Mouse (Mus musculus): ENCODE data around the gene Gpr141. TPM values are rescaled to one million over a fixed set of nuclear protein-coding genes. Genes with fewer than 3 reads are reported as not detected.

Gpr141 gene
- total RNA-seq, 1 experiment = not detected

DNA sequence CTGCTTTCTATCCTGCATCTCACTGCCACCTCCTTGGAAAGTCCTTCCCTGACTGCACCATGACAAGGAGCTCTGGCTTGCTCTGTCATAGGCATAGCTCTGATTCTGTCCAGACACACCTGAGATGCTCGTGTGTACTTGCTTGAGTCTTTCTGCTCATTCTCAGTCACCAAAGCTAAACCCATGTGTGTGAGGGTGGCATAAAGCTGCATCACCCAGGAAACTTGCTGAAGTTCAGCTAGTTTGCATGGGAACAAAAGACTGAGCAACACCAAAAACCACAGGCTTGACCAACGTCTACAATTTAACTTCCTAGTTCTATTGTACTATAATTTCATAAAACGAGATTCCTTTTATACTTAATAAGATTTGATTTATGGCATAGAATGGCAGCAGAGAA lies 18.6 kb upstream of the Gpr141 start:
- TF ChIP-seq HCFC1 (IDR thresholded peaks at IDR 0.05; ENCODE audit: borderline replicate concordance, insufficient read depth, low read length) (no peak), CHD2 (IDR thresholded peaks at IDR 0.05; ENCODE audit: low read depth, low read length) (no peak), ZC3H11A (IDR thresholded peaks at IDR 0.05; ENCODE audit: borderline replicate concordance, low read depth, low read length) (no peak), MAFK (IDR thresholded peaks at IDR 0.05; ENCODE audit: insufficient read depth, low read depth, low read length) (no peak), ZNF384 (IDR thresholded peaks at IDR 0.05; ENCODE audit: low read depth, low read length) (no peak)
- Histone ChIP-seq H3K9me3 (ENCODE audit: control insufficient read depth, insufficient read depth, low read depth, low read length) (no peaks in the 10 kb centered on the region), H3K4me1 (ENCODE audit: control insufficient read depth in 2 of 2, insufficient read depth in 2 of 2, low read length in 2 of 2, poor library complexity in 1 of 2) (no peaks in the 10 kb centered on the region), H3K27ac (ENCODE audit: insufficient read depth, low read depth, low read length, poor library complexity, severe bottlenecking) (no peak overlapping the region), H3K9ac (ENCODE audit: insufficient read depth, low read depth, low read length, poor library complexity, severe bottlenecking) (no peak overlapping the region), H3K36me3 (ENCODE audit: control insufficient read depth, insufficient read depth, low read length, poor library complexity, severe bottlenecking) (no peaks in the 10 kb centered on the region), H3K4me3 (ENCODE audit: insufficient read depth in 1 of 2, low read depth in 1 of 2, low read length in 2 of 2, poor library complexity in 1 of 2, severe bottlenecking in 1 of 2) (no peak overlapping the region)
- no peak for DNase-seq (ENCODE audit: low read depth, low spot score)
- in situ Hi-C loops (cut with MboI; ENCODE audit: low sequenced_read_pairs in 2 of 2, unreplicated experiment in 2 of 2) = no loop called here

DNA sequence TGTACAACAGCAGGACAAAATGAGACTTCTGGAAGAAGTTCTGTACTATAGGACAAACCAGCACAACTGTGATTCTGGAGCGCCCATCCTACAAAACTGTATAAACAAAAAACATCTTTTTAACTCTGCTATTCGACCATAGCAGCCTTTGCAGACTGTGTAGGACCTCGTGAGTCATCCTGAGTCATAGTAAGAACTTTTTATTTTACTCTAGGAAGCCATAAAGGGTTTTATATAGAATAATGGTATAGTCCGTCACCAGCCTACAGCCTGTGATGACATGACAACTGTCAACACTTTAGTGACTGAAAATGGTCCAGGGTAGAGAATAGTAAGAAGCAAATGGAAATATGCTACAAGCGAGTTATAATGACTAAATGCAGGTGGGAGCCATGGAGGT lies 17.6 kb upstream of the Gpr141 start:
- no peak for DNase-seq (ENCODE audit: low read depth, low spot score)
- Histone ChIP-seq H3K9me3 (ENCODE audit: control insufficient read depth, insufficient read depth, low read depth, low read length) (no peaks in the 10 kb centered on the region), H3K4me1 (ENCODE audit: control insufficient read depth in 2 of 2, insufficient read depth in 2 of 2, low read length in 2 of 2, poor library complexity in 1 of 2) (no peaks in the 10 kb centered on the region), H3K9ac (ENCODE audit: insufficient read depth, low read depth, low read length, poor library complexity, severe bottlenecking) (no peak overlapping the region), H3K27ac (ENCODE audit: insufficient read depth, low read depth, low read length, poor library complexity, severe bottlenecking) (no peak overlapping the region), H3K4me3 (ENCODE audit: insufficient read depth in 1 of 2, low read depth in 1 of 2, low read length in 2 of 2, poor library complexity in 1 of 2, severe bottlenecking in 1 of 2) (no peak overlapping the region), H3K36me3 (ENCODE audit: control insufficient read depth, insufficient read depth, low read length, poor library complexity, severe bottlenecking) (no peaks in the 10 kb centered on the region)
- no peak for TF ChIP-seq ZNF384 (IDR thresholded peaks at IDR 0.05; ENCODE audit: low read depth, low read length)
- TF ChIP-seq MAFK (IDR thresholded peaks at IDR 0.05; ENCODE audit: insufficient read depth, low read depth, low read length) = no peak
- no peak for TF ChIP-seq CHD2 (IDR thresholded peaks at IDR 0.05; ENCODE audit: low read depth, low read length)
- TF ChIP-seq ZC3H11A (IDR thresholded peaks at IDR 0.05; ENCODE audit: borderline replicate concordance, low read depth, low read length) = no peak
- no peak for TF ChIP-seq HCFC1 (IDR thresholded peaks at IDR 0.05; ENCODE audit: borderline replicate concordance, insufficient read depth, low read length)
- in situ Hi-C loops (cut with MboI; ENCODE audit: low sequenced_read_pairs in 2 of 2, unreplicated experiment in 2 of 2) = no loop called here

DNA sequence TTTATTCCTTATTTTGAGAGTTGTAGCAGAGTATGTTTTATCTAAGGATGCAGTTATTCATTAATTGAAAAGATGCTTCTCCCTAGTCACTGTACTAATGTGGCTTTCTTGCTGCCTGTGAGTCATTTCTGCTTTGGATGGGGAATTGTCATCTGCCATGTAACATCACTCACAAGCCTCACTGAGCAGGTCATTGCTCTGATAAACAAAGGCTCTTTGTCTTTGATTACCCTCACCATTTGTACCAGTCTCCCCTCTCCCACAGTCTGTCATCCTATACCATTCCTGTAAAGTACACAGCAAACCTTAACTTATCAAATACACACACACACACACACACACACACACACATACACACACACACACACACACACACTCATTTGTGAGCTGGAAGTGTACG lies 16.1 kb upstream of the Gpr141 start:
- H3K9me3 ChIP-seq (ENCODE audit: control insufficient read depth, insufficient read depth, low read depth, low read length) = no peaks in the 10 kb centered on the region
- no peak overlapping the region for H3K4me3 ChIP-seq (ENCODE audit: insufficient read depth in 1 of 2, low read depth in 1 of 2, low read length in 2 of 2, poor library complexity in 1 of 2, severe bottlenecking in 1 of 2)
- no peak overlapping the region for H3K27ac ChIP-seq (ENCODE audit: insufficient read depth, low read depth, low read length, poor library complexity, severe bottlenecking)
- DNase-seq (ENCODE audit: low read depth, low spot score) = no peak
- in situ Hi-C loops (cut with MboI; ENCODE audit: low sequenced_read_pairs in 2 of 2, unreplicated experiment in 2 of 2) = no loop called here
- no peaks in the 10 kb centered on the region for H3K4me1 ChIP-seq (ENCODE audit: control insufficient read depth in 2 of 2, insufficient read depth in 2 of 2, low read length in 2 of 2, poor library complexity in 1 of 2)
- H3K9ac ChIP-seq (ENCODE audit: insufficient read depth, low read depth, low read length, poor library complexity, severe bottlenecking) = no peak overlapping the region
- no peak for TF ChIP-seq ZC3H11A (IDR thresholded peaks at IDR 0.05; ENCODE audit: borderline replicate concordance, low read depth, low read length)
- no peak for TF ChIP-seq CHD2 (IDR thresholded peaks at IDR 0.05; ENCODE audit: low read depth, low read length)
- TF ChIP-seq MAFK (IDR thresholded peaks at IDR 0.05; ENCODE audit: insufficient read depth, low read depth, low read length) = no peak
- no peak for TF ChIP-seq ZNF384 (IDR thresholded peaks at IDR 0.05; ENCODE audit: low read depth, low read length)
- no peak for TF ChIP-seq HCFC1 (IDR thresholded peaks at IDR 0.05; ENCODE audit: borderline replicate concordance, insufficient read depth, low read length)
- H3K36me3 ChIP-seq (ENCODE audit: control insufficient read depth, insufficient read depth, low read length, poor library complexity, severe bottlenecking) = no peaks in the 10 kb centered on the region

DNA sequence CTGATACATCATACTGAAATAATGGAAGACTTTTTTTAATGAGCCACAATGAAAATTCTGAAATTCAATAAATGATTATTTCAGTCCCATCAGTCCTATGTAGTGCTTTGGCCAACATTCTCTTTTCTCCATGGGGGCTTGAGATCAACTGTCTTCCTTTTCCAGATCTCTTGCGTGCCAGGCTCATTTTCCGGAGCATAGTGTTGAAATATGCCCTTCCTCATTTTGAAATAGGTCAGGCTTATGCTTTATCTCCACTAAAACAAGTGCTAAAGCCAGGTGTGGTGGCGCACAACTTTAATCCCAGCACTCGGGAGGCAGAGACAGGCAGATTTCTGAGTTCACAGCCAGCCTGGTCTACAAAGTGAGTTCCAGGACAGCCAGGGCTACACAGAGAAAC lies 6.5 kb upstream of the Gpr141 start:
- in situ Hi-C loops (cut with MboI; ENCODE audit: low sequenced_read_pairs in 2 of 2, unreplicated experiment in 2 of 2) = no loop called here
- DNase-seq (ENCODE audit: low read depth, low spot score) = no peak
- Histone ChIP-seq H3K9me3 (ENCODE audit: control insufficient read depth, insufficient read depth, low read depth, low read length) (no peaks in the 10 kb centered on the region), H3K27ac (ENCODE audit: insufficient read depth, low read depth, low read length, poor library complexity, severe bottlenecking) (no peak overlapping the region), H3K9ac (ENCODE audit: insufficient read depth, low read depth, low read length, poor library complexity, severe bottlenecking) (no peak overlapping the region), H3K4me3 (ENCODE audit: insufficient read depth in 1 of 2, low read depth in 1 of 2, low read length in 2 of 2, poor library complexity in 1 of 2, severe bottlenecking in 1 of 2) (no peak overlapping the region), H3K4me1 (ENCODE audit: control insufficient read depth in 2 of 2, insufficient read depth in 2 of 2, low read length in 2 of 2, poor library complexity in 1 of 2) (no peaks in the 10 kb centered on the region), H3K36me3 (ENCODE audit: control insufficient read depth, insufficient read depth, low read length, poor library complexity, severe bottlenecking) (no peaks in the 10 kb centered on the region)
- TF ChIP-seq ZC3H11A (IDR thresholded peaks at IDR 0.05; ENCODE audit: borderline replicate concordance, low read depth, low read length) (no peak), MAFK (IDR thresholded peaks at IDR 0.05; ENCODE audit: insufficient read depth, low read depth, low read length) (no peak), HCFC1 (IDR thresholded peaks at IDR 0.05; ENCODE audit: borderline replicate concordance, insufficient read depth, low read length) (no peak), CHD2 (IDR thresholded peaks at IDR 0.05; ENCODE audit: low read depth, low read length) (no peak), ZNF384 (IDR thresholded peaks at IDR 0.05; ENCODE audit: low read depth, low read length) (no peak)

DNA sequence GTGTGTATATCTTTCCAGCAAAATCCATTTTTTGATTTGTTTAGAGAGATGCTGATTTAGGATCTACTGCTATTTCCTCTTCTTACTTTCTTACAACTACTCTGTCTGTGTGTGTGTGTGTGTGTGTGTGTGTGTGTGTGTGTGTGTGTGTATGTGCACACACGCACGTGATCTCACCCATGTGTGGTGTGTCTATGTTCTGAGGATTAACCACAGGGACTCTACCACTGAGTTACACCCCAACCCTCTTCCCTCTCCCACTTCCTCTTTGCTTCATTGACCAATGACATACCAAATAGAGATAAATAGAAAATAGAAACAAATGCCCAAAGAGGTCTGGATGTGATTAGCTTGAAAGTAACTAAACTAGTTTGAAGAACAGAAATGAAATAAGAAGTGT lies 4.0 kb upstream of the Gpr141 start:
- H3K9me3 ChIP-seq (ENCODE audit: control insufficient read depth, insufficient read depth, low read depth, low read length) = no peaks in the 10 kb centered on the region
- no peak overlapping the region for H3K9ac ChIP-seq (ENCODE audit: insufficient read depth, low read depth, low read length, poor library complexity, severe bottlenecking)
- TF ChIP-seq CHD2 (IDR thresholded peaks at IDR 0.05; ENCODE audit: low read depth, low read length) (no peak), ZC3H11A (IDR thresholded peaks at IDR 0.05; ENCODE audit: borderline replicate concordance, low read depth, low read length) (no peak), MAFK (IDR thresholded peaks at IDR 0.05; ENCODE audit: insufficient read depth, low read depth, low read length) (no peak), HCFC1 (IDR thresholded peaks at IDR 0.05; ENCODE audit: borderline replicate concordance, insufficient read depth, low read length) (no peak), ZNF384 (IDR thresholded peaks at IDR 0.05; ENCODE audit: low read depth, low read length) (no peak)
- H3K4me3 ChIP-seq (ENCODE audit: insufficient read depth in 1 of 2, low read depth in 1 of 2, low read length in 2 of 2, poor library complexity in 1 of 2, severe bottlenecking in 1 of 2) = no peak overlapping the region
- in situ Hi-C loops (cut with MboI; ENCODE audit: low sequenced_read_pairs in 2 of 2, unreplicated experiment in 2 of 2) = no loop called here
- no peaks in the 10 kb centered on the region for H3K4me1 ChIP-seq (ENCODE audit: control insufficient read depth in 2 of 2, insufficient read depth in 2 of 2, low read length in 2 of 2, poor library complexity in 1 of 2)
- no peak for DNase-seq (ENCODE audit: low read depth, low spot score)
- no peaks in the 10 kb centered on the region for H3K36me3 ChIP-seq (ENCODE audit: control insufficient read depth, insufficient read depth, low read length, poor library complexity, severe bottlenecking)
- no peak overlapping the region for H3K27ac ChIP-seq (ENCODE audit: insufficient read depth, low read depth, low read length, poor library complexity, severe bottlenecking)
